Comparison of ENCODE assay signal across 23 mouse cellular contexts in the genomic region with DNA sequence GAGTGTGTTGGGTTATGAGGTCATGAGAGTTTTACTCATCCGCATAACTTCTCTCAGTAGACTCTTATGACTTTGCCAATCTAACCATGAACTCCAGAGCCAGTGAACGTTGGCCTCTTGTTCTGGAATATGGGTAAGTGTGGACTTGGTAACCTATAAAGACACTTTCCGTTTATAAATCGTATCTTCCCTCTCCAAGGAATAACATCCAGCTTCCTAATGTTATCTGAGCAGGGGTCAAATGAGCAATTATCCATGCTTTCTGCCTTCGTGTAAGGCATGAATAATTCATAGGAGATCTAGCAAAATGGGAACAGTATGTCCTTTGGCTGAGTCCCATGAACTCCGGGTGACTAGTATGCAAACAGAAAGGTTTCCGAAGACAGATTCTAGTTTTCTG. TPM values are rescaled to one million over a fixed set of nuclear protein-coding genes. Genes with fewer than 3 reads are reported as not detected.
DNase-seq lines count a peak whose midpoint lies in the region; ATAC-seq and TF ChIP-seq lines count a peak whose summit lies in the region.
"Had no signal": no experiment of that assay in that cellular context is flagged by ENCODE, and none has a peak within 500 bp of the region (broad histone marks: within the 10 kb centered on the region; RNA-seq: fewer than 3 reads in every experiment).

No protein-coding gene starts in this region.

- H3K36me3 ChIP-seq in kidney, adult 2 months (ENCODE audit: control insufficient read depth, insufficient read depth, low read length), result no peaks in the 10 kb centered on the region
- no peaks in the 10 kb centered on the region for H3K36me3 ChIP-seq in stomach, postnatal 0 days (ENCODE audit: control insufficient read depth, insufficient read depth, low read length)
- H3K36me3 ChIP-seq: embryonic facial prominence, embryonic 15.5 days; forebrain, embryonic 10.5 days; heart, embryonic 10.5 days; heart, embryonic 15.5 days had no signal

- H3K4me2 ChIP-seq in stomach, postnatal 0 days (replicated peaks; ENCODE audit: low read depth), result no peak overlapping the region
- H3K4me2 ChIP-seq: embryonic facial prominence, embryonic 15.5 days; heart, embryonic 15.5 days; hindbrain, embryonic 14.5 days had no signal

- no peak for ATAC-seq in stomach, postnatal 0 days (ENCODE audit: low FRiP score, low TSS enrichment)
- ATAC-seq: forebrain, embryonic 14.5 days had no signal

- no peak for TF ChIP-seq CTCF in kidney, adult 2 months (conservative IDR thresholded peaks at IDR 0.05; ENCODE audit: insufficient read depth, insufficient read length, low read depth, low read length)
- TF ChIP-seq CTCF in stomach, postnatal 0 days (IDR thresholded peaks at IDR 0.05; ENCODE audit: low read depth), result no peak

- DNase-seq in kidney, adult 2 months, result peak; percentile 90
- DNase-seq in kidney, postnatal 4 days, result no peak
- peak; percentile 33 for DNase-seq in adipocyte (ENCODE audit: low spot score)
- DNase-seq in kidney, adult 9 months, result peak; percentile 90
- DNase-seq in kidney, postnatal 25 days, result peak; percentile 77 to 84
- no peak for DNase-seq in stomach, postnatal 0 days (ENCODE audit: low spot score)
- no peak for DNase-seq in left cerebral cortex, adult 11 months (ENCODE audit: low spot score)
- DNase-seq: adrenal gland, postnatal 10 days; cerebellum, adult 11 months; cerebellum, adult 8-10 months; cerebellum, postnatal 14 days; embryo, embryonic 11 days; gastrocnemius, adult 2 months; gastrocnemius, postnatal 36 days; heart, adult 11 months; heart, postnatal 14 days had no signal

- H3K4me1 ChIP-seq in kidney, adult 2 months (ENCODE audit: control insufficient read depth, insufficient read depth, low read length), result peaks cover 8% of the 10 kb centered on the region; the same call in 1 of the 2 replicates
- H3K4me1 ChIP-seq in stomach, postnatal 0 days (replicated peaks; ENCODE audit: control insufficient read depth, insufficient read depth), result no peaks in the 10 kb centered on the region
- H3K4me1 ChIP-seq: embryonic facial prominence, embryonic 15.5 days; forebrain, embryonic 10.5 days; heart, embryonic 10.5 days; heart, embryonic 15.5 days had no signal

- 34% methylated on average over 7 of the region's 7 CpGs for WGBS in kidney, adult 2 months
- WGBS in stomach, postnatal 0 days, result 78% methylated on average over 7 of the region's 7 CpGs

- no peaks in the 10 kb centered on the region for H3K27me3 ChIP-seq in kidney, adult 2 months (replicated peaks; ENCODE audit: control insufficient read depth, insufficient read depth, low read length)
- no peaks in the 10 kb centered on the region for H3K27me3 ChIP-seq in stomach, postnatal 0 days (ENCODE audit: control insufficient read depth, insufficient read depth, low read length)
- H3K27me3 ChIP-seq: embryonic facial prominence, embryonic 15.5 days; heart, embryonic 15.5 days had no signal

- no peaks in the 10 kb centered on the region for H3K9me3 ChIP-seq in stomach, postnatal 0 days (ENCODE audit: control insufficient read depth, low read length)
- H3K9me3 ChIP-seq: embryonic facial prominence, embryonic 15.5 days; forebrain, embryonic 10.5 days; heart, embryonic 10.5 days; heart, embryonic 15.5 days had no signal

- H3K4me3 ChIP-seq in kidney, adult 2 months (ENCODE audit: insufficient read depth, low read depth, low read length), result no peak overlapping the region
- no peak overlapping the region for H3K4me3 ChIP-seq in stomach, postnatal 0 days (ENCODE audit: low read depth, low read length)
- H3K4me3 ChIP-seq: embryonic facial prominence, embryonic 15.5 days; erythroblast, embryonic 14.5 days; forebrain, embryonic 10.5 days; gastrocnemius, adult 2 months; heart, embryonic 10.5 days; heart, embryonic 15.5 days had no signal

- no peak overlapping the region for H3K9ac ChIP-seq in stomach, postnatal 0 days (ENCODE audit: low read length)
- H3K9ac ChIP-seq: embryonic facial prominence, embryonic 15.5 days; heart, embryonic 15.5 days; hindbrain, embryonic 14.5 days had no signal

- TF ChIP-seq EP300 in stomach, postnatal 0 days (optimal IDR thresholded peaks at IDR 0.05), result no peak

- TF ChIP-seq POLR2A in kidney, adult 2 months (IDR thresholded peaks at IDR 0.05; ENCODE audit: low read depth, low read length), result no peak

- peak overlapping the region; percentile 92 for H3K27ac ChIP-seq in kidney, adult 2 months (ENCODE audit: insufficient read depth, low read depth, low read length)
- H3K27ac ChIP-seq in stomach, postnatal 0 days (replicated peaks), result no peak overlapping the region
- H3K27ac ChIP-seq: embryonic facial prominence, embryonic 15.5 days; forebrain, embryonic 10.5 days; gastrocnemius, adult 2 months; heart, embryonic 10.5 days; heart, embryonic 15.5 days; hindbrain, embryonic 14.5 days had no signal

RNA-seq across cellular contexts. Expression of a gene that starts 22.7 kb away (rescaled TPM):
- not detected in 2 replicates for polyA plus RNA-seq in kidney, adult 2 months (2012; rRNA removed)
- polyA plus RNA-seq in stomach, postnatal 0 days (2015; fragmentation: Nextera tagmentation; extraction: Ambion mirVana), result not detected in 2 replicates
- polyA plus RNA-seq: erythroblast, embryonic 14.5 days; heart, embryonic 10.5 days; heart, embryonic 15.5 days; hindbrain, embryonic 14.5 days had no signal

Comparison
In these comparisons a context has a peak if more than half of its experiments do, and no peak if none do; other contexts are left out.
1. DNase-seq: peak in kidney, adult 2 months (single experiment), adipocyte (single experiment), kidney, adult 9 months (single experiment) and kidney, postnatal 25 days (2 of 2); none in kidney, postnatal 4 days (0 of 2), stomach, postnatal 0 days (single experiment) and left cerebral cortex, adult 11 months (single experiment).